Mouse (Mus musculus): Measurements from ENCODE around the gene Cenpa. TPM values are rescaled to one million over a fixed set of nuclear protein-coding genes. Genes with fewer than 3 reads are reported as not detected.
"Not testable (repeated sequence)": the region's sequence is repeated elsewhere in the genome, so short reads cannot be mapped to it uniquely, and the experiment has no call there.

Gene Cenpa
- total RNA-seq, 2 experiments from 2014 or later: 6.1 to 7.6 TPM

DNA sequence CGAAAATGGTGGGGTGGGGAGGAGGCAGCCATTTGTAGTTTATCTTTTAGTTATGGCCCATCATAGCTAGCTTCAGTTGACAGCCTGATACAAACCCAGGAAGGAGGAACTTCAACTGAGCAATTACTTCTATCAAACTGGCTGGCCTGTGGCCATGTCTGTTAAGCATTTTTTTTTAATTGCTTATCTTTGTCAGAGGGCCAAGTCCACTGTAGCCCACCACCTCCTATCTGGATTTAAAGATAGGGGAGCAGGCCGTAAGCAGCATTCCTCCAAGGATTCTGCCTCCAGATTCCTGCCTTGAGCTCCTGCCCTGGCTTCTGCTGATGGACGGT is 2.9 kb downstream of the Cenpa start:
- intact Hi-C loops (cut with DNase I): no loop called here
- DNase-seq (ENCODE audit: extremely low spot score in 1 of 2, low spot score in 2 of 2): no peak

DNA sequence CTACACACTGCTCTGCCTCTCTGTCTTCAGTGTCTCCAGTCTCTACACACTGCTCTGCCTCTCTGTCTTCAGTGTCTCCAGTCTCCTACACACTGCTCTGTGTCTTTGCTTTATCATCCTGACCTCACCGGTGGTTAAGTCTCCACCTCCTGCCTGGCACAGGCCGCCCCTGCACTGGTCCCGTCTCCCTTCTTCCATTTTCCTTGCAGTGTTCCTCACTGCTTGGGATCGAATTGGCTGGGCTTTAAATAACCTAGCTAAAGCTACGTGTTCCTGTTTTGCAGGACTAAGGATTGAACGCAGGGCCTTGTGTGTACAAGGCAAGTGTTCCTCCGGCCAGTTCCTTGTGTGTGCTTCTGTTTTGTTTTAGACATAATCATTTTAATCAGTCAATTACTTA is 3.5 kb downstream of the Cenpa start:
- no peak for DNase-seq (ENCODE audit: extremely low spot score in 1 of 2, low spot score in 2 of 2)
- intact Hi-C loops (cut with DNase I): no loop called here

DNA sequence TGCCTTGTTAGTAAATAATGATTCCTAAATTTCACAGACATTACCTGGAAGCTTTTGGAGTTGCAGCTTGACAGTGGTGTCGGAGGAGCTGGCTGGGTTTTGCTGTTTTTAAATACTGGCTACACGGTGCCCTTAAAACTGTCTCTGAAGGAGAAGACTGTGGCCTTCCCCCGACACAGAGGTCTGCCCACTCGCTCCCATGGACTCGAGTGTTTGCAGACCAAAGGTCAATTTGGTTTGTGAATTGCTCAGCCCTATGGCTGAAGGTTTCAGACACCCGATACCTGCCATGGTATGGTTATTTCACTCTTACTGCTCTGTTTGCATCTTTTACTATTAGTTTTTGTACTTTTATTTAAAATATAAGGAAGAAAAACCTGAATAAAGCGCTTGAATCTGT is 7.4 kb downstream of the Cenpa start:
- intact Hi-C loops (cut with DNase I): no loop called here
- no peak for DNase-seq (ENCODE audit: extremely low spot score in 1 of 2, low spot score in 2 of 2)

DNA sequence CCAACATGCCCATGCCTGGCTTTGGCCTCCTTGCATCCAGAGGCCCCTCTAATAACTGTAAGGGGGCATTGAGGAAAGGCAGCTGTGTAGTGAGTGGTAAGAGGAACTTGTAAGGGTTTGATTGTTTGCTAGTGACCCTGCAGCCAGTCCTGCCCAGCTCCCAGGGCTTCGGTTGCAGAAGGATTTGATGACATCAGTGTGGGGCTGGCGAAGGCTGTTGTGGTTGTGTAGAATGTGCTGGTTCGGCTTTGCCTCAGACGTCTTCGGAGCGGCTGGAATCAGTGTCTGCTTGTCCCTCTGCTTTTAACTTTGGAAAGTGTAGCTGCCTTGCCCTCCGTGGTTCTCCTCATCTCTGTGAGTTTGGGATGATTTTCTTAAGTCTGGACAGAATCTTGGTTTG is 10.2 kb downstream of the Cenpa start:
- intact Hi-C loops (cut with DNase I): no loop called here
- DNase-seq (ENCODE audit: extremely low spot score in 1 of 2, low spot score in 2 of 2): no peak

DNA sequence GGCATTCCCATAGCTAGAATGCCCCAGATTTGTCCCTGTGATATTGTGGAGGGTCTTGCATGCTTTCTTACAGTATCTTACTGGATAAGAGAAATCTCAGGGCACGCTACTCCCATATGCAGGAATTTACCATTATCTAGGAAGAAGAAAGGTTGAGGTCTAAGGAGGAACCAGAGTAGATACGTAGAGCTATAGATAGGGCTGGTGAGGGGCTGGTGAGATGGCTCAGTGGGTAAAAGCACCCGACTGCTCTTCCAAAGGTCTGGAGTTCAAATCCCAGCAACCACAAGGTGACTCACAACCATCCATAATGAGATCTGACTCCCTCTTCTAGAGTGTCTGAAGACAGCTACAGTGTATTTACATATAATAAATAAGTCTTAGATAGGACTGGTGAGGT is 11.5 kb downstream of the Cenpa start:
- intact Hi-C loops (cut with DNase I); DNase-seq (ENCODE audit: extremely low spot score in 1 of 2, low spot score in 2 of 2): not testable (repeated sequence)

DNA sequence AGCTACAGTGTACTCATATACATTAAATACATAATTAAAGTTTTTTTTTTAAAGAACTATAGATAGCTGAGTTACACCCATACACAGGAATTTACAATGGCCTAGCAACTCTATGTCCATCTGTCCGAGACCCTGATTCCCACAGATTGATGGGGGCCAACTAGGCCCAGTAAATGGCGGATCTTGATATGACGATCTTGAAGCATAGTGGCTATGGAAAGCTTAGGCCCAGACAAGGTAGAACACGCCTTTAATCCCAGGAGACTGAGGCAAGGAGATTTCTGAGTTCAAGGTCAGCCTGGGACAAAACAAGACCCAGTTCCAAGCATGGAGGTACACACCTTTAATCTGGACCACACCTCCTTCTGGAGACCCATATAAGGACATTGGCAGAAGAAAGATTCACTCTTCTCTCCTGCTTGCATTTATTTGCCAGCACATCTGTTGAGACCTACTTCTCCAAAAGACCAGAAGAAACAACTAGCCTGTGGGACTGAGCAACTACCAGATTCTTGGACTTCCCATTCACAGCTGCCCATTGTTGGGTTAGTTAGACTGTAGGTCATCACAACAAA is 12.2 kb downstream of the Cenpa start:
- DNase-seq (ENCODE audit: extremely low spot score in 1 of 2, low spot score in 2 of 2): no peak
- intact Hi-C loops (cut with DNase I): no loop called here

DNA sequence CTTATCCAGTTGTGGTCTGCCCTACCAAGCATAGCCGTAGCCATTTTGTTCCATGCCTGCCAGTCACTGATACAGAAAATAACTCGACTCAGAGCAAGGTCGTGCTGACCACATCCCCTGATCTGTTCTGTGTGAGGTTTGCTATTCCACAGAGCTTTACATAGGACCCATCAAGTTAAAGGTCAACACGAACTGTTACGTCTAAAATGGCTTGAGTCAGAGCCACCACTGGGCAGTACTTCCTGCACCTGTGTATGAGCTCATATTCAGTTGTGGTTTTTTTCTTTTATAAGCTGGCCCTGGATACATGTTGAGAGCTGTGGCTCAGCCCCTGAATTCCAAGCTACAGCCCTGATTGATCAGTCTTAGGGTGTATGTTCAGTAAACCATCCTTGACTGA is 13.0 kb downstream of the Cenpa start:
- intact Hi-C loops (cut with DNase I): no loop called here

DNA sequence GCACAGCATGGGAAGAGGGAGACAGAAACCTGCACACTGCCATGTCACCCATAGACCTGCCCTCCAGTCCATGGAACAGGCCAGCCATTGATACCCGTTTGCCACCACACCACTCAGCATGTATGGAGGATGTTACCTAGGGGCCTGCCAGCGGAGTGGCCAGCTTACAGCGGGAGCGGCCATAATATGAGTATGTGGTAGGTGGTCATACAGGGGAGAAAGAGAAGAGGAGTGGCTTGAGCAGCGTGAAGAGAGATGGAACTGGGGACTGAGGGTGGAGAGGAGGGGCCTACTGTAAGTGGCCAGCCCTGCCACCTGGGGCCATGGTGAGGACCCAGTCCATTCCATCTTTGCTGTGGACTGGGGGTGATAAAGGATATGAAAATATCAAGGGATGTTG is 15.4 kb downstream of the Cenpa start:
- intact Hi-C loops (cut with DNase I): no loop called here
- DNase-seq (ENCODE audit: extremely low spot score in 1 of 2, low spot score in 2 of 2): no peak

More for the DNA sequence above, 13.0 kb downstream of the Cenpa start:
- no peak for DNase-seq (ENCODE audit: extremely low spot score in 1 of 2, low spot score in 2 of 2)

DNA sequence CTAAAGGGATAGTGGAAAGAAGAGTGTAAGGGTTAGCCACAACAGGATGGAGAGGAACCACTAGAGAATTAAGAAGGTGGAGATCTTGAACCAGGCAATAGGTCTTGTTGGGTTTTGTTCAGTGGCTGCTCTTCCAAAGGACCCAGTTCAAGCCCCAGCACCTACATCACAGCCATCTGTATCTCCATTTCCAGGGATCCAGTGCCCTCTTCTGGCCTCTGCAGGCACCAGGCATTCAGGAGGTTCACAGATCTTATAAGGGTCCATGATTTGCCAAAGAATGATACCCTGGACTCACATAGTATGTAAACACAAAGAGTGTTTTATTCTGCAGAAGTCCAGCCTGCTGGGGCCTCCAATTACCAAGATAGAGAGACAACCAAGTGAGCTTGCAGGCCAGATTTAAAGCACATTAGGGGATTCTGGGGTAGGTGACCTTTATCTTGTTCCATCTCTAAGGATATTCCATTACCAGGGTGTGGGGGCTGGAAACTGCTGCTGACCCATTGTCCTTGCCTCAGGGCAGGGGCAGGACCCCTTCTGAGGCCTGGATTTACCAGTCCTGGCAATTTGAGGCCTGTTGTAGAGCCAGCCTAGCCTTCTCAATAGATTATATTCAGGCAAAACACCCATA is 16.5 kb downstream of the Cenpa start:
- DNase-seq (ENCODE audit: extremely low spot score in 1 of 2, low spot score in 2 of 2): no peak
- intact Hi-C loops (cut with DNase I): no loop called here

DNA sequence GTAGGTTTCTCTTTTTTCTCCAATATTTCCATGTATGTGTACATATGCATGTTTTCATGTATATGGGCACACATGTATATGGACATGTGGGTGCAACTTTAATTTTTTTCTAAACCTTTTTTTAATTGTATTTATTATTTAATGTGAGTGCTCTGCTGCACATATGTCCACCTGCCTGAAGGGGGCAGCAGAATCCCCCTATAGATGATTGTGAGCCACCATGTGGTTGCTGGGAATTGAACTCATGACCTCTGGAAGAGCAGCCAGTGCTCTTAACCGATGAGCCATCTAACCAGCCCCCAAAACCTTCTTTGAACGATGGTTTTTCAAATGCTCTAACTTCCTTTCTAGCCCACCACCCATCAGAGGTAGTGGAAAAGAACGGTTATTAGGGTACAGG is 17.4 kb downstream of the Cenpa start:
- no peak for DNase-seq (ENCODE audit: extremely low spot score in 1 of 2, low spot score in 2 of 2)
- intact Hi-C loops (cut with DNase I): no loop called here

DNA sequence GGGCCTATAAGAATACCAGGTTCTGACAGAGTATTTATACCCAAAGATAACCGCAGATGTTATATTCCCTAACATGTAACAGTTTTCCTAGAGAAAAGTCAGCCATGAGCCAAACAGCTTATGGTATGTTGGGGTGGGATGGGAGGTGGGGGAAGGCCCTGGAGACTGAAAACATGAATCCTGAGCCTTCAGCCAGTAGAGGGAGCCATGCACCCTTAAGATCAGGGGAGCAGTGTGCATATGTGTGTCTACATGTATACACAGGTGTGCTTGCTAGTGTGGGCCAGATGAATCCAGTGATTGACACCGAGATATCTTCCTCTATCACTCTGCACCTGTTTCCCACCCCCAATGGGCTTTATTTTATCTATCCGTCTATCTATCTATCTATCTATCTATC is 20.2 kb downstream of the Cenpa start:
- intact Hi-C loops (cut with DNase I): no loop called here
- DNase-seq (ENCODE audit: extremely low spot score in 1 of 2, low spot score in 2 of 2): no peak

DNA sequence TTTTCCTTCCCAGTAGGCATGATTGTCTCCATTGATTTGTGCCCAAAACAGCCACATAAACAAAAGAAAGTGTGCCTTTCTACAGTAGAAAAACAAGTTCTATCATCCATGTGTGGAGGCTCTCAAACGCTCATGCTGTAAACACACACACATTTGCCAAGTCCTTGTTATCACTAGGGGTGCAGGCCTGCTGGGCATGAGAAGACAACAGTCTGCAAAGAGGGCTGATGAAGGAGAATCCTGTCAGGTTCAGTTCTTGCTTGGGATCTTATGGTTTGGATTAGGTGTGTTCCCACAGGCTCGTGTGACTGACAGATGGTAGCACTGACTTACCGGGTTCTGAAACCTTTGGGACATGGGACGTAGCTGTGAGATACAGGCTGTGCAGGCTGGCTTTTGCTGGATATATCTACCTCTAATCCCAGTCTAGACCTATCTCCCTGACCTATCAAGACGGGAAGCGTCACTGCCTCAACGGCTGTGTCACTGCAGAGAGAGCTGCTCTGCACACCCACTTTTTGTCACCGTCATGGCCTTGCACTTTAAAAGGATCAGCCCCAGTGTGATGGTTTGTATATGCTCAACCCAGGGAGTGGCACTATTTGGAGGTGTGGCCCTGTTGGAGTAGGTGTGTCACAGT is 33.9 kb downstream of the Cenpa start:
- intact Hi-C loops (cut with DNase I): loop anchor here (10.0 kb wide), 1 partner anchor 184 kb away; the partner anchor contains the start of gene Agbl5
- no peak for DNase-seq (ENCODE audit: extremely low spot score in 1 of 2, low spot score in 2 of 2)

DNA sequence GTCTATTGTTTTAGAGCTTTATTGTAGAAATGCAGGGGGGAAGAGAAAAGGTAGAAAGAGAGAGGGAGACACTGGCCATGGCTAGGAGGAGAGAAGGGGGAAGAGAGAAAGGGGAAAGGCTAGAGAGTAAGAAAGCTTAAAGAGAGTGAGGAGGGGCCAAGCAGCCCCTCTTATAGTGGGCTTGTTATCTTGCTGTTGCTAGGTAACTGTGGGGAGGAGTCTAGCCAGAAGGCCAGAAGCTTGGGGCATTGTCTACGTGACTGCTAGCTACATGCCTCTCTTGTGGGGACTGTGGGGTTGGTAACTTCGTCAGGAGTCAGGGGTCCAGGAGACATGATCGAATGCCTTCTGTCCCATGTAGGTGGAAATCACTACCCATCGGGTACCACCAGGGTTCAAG is 34.8 kb downstream of the Cenpa start:
- intact Hi-C loops (cut with DNase I): loop anchor here (10.0 kb wide), 1 partner anchor 183 kb away; the partner anchor contains the start of gene Agbl5

DNA sequence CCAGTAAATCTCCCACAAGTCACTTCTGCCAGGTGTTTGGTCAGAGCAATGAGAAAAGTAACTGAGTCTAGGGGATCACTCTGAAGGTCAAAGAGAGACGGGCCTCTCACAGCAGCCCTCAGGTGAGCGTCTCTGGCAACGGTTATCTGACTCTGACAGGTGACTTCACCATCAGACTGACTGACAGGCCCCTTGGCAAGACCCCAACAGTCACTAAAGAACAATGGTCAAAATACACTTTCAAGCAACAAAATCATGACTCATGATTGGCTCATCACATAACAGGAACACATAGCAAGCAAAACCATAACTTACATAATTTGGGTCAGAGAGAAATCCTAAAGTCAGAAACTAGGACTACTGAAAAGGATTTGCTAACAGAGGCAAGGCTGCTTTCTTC is 35.3 kb downstream of the Cenpa start:
- intact Hi-C loops (cut with DNase I): loop anchor here (10.0 kb wide), 1 partner anchor 183 kb away; the partner anchor contains the start of gene Agbl5
- no peak for DNase-seq (ENCODE audit: extremely low spot score in 1 of 2, low spot score in 2 of 2)

More for the DNA sequence above, 34.8 kb downstream of the Cenpa start:
- not testable (repeated sequence) for DNase-seq (ENCODE audit: extremely low spot score in 1 of 2, low spot score in 2 of 2)

DNA sequence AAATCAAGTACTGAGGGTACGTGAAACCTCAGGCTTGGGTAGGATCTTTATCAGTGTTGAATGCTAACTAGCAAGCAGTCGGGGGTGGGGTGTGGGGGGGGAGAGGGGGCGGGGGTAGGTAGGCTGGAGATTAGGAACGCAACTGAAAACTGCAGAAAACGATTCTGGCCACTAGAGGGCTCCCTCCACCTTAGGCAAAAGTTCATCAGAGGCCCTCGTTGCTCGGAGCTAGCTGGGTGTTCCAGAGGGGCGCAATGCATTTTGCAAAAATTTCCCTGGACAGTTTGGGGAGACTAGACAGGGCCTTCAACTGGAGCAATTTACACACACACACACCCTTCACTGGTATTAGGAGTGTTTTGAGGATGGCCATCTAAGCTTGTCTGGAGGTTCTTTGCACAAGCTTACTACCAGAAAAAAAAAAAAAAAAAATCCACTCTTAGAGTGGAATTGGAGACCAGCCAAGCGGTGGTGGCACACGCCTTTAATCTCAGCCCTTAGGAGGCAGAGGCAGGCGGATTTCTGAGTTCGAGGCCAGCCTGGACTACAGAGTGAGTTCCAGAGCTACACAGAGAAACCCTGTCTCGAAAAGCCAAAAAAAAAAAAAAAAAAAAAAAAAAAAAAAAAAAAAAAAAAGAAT is 43.3 kb downstream of the Cenpa start:
- DNase-seq (ENCODE audit: extremely low spot score in 1 of 2, low spot score in 2 of 2): peak; percentile 78 to 82

DNA sequence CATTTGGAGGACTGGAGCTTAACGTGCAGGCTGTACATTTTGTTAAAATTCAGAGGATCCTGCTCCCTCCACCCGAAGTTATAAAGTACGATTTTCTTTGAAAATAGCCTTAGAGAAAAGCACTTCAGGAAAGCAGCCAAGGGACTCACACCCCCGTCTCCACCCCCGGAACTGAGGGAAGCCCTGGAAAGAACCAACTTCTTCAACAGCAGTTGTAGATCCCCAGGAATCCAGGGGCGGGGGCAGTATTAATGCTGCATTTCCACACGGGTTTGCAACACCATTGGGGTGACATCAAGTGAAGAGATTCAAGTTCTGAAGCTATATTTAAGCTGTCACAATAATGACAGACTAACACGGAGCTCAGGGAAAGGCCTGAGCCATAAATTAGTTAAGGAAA is 43.9 kb downstream of the Cenpa start:
- peak; percentile 45 to 46 for DNase-seq (ENCODE audit: extremely low spot score in 1 of 2, low spot score in 2 of 2)
- intact Hi-C loops (cut with DNase I): loop anchor here (5.0 kb wide), 1 partner anchor 87 kb away; no protein-coding TSS in a partner anchor

More for the DNA sequence above, 43.3 kb downstream of the Cenpa start:
- intact Hi-C loops (cut with DNase I): loop anchor here (5.0 to 10.0 kb wide), 2 partner anchors 87 to 175 kb away; partner anchors contain the start of gene Agbl5

DNA sequence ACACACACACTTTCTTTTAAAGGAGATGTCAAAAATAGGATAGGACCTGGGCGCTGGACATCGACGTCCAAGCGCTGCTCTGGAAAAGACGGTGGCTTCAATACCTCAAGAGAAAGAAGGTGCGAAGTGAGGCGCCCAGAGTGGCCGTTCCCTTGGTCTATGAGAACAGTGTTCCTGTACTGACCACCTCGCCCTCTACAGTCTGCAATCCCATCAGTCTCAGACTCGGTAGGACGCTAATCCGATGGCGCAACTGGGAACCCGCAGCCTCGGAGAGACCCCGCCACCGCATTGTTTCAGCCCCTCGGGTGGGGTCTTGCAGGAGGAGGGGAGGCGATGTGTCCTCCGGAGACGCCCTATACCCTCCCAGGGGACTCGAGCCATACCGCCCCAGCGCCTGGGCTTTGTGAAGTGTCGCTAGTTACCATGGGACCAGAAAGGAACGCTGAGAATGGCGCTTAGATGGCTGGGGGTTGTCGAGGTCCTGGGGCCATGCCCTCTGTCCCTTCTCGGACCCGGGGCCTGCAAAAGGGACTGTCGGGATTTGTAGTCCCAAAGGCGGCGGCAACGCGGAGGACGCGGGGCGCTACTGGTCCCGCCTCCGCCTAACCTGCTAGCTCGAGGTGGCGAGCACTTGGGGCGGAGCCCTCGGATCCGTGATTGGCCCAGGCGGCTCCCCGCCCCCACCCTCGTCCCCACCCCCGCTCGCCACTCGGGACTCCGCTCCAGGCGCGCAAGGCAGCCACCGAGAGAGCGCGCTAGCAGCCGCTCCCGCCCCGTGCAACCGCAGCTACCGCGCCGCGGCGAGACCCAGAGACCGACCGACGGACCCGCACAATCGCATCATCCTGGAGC is 44.8 kb downstream of the Cenpa start, which contains the start of gene Dpysl5:
TSS of gene Dpysl5 (plus strand) at position 418 of the 855 bp plus-strand sequence.
- intact Hi-C loops (cut with DNase I): loop anchor here (1.0 to 5.0 kb wide), 2 partner anchors 64 to 86 kb away; no protein-coding TSS in a partner anchor
- DNase-seq (ENCODE audit: extremely low spot score in 1 of 2, low spot score in 2 of 2): peak; percentile 87 to 89

DNA sequence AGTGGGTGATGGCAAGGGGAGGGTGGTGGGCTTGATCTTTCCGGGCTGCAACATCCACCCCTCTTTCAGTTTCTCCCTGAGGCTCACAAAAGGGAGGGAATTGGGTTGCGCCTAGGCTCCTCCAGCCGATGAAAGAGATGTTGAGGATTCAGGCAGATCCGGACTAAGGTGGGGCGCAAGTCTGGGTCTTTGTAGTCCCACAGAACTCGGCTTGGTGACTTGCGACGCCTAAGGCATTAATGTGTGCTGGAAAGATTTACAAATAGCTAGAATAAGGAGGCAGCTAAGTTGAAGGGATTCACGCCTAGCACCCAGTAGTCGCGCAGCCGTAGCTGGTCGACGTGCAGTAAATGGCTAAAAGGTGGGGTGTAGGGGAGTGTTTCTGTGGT is 45.4 kb downstream of the Cenpa start:
- intact Hi-C loops (cut with DNase I): loop anchor here (5.0 kb wide), 1 partner anchor 85 kb away; no protein-coding TSS in a partner anchor

More for the DNA sequence above, 45.4 kb downstream of the Cenpa start:
- no peak for DNase-seq (ENCODE audit: extremely low spot score in 1 of 2, low spot score in 2 of 2)

Data from left cerebral cortex, postnatal 10 days (tissue).